Mouse (Mus musculus): ENCODE results near the gene Fut9. TPM values are rescaled to one million over a fixed set of nuclear protein-coding genes. Genes with fewer than 3 reads are reported as not detected.
A peak's percentile ranks its signal among the peaks of the same experiment; 100 is the strongest.

Gene Fut9
- polyA plus RNA-seq, 1 experiment from 2014 or later: 8.9 TPM

DNA sequence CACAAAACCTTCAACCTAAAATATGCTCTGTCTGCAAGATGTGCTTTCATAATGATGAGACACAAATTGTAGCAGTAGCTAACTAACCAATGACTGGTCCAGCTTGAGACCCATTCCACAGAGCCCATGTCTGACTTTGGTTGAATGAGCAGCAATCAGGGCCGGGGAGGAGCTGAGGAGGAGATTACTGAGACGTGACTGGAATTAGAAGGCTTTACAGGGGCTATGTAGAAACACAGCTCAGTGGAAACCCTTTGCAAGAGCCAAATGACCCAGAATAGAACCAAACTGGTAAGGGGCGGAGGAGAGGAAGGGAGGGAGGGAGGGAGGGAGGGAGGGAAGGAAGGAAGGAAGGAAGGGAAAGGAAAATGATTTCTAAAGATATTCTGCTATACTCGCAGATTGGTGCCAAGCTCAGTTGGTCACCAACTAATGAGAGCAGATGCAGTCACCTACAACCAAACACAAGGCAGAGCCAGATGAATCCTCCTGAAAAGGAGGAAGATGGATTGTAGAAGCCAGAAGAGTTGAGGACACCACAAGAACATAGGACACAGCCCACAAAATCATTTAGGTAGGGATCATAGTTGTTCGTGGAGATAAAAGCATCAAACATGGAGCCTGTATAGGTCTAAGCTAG lies 42.0 kb downstream of the Fut9 start:
- Histone ChIP-seq H3K4me3 (replicated peaks) (no peak overlapping the region), H3K27me3 (no peaks in the 10 kb centered on the region)
- 67% methylated on average over 4 of the region's 5 CpGs for WGBS

DNA sequence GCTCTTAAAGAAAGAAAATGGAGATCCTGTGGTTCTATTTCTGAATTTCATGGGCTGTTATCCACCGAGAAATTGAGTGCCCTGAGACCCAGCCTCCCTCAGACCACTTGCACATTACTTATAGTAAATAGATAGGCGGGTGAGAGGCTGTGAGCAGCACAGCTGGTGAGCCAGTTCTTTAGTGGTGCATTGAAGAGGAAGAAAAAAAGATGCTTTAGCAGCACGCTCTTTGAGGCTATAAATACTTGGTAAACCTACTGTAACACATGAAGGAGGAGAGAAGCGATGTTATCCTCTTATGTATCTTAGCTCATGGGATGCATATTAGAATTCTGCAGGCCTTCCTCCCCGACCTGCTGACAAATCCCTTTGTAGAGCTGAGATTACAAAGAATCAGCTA lies 58.5 kb downstream of the Fut9 start:
- no peaks in the 10 kb centered on the region for H3K9me3 ChIP-seq (replicated peaks)
- H3K4me2 ChIP-seq: no peak overlapping the region
- H3K4me3 ChIP-seq (replicated peaks): no peak overlapping the region
- no peaks in the 10 kb centered on the region for H3K4me1 ChIP-seq
- no peak overlapping the region for H3K27ac ChIP-seq
- H3K9ac ChIP-seq: no peak overlapping the region
- H3K36me3 ChIP-seq: no peaks in the 10 kb centered on the region
- ATAC-seq (replicated peaks; ENCODE audit: low FRiP score): no peak
- 79% methylated on average over 5 of the region's 5 CpGs for WGBS
- no peaks in the 10 kb centered on the region for H3K27me3 ChIP-seq

More for the DNA sequence above, 42.0 kb downstream of the Fut9 start:
- Histone ChIP-seq H3K9ac (no peak overlapping the region), H3K36me3 (no peaks in the 10 kb centered on the region), H3K4me1 (no peaks in the 10 kb centered on the region), H3K9me3 (replicated peaks) (no peaks in the 10 kb centered on the region), H3K27ac (no peak overlapping the region), H3K4me2 (no peak overlapping the region)
- no peak for ATAC-seq (replicated peaks; ENCODE audit: low FRiP score)

GRCm38 (mm10) chr4:25738782-25739181 lies 61.3 kb downstream of the Fut9 start:
- H3K9me3 ChIP-seq (replicated peaks): no peaks in the 10 kb centered on the region
- no peaks in the 10 kb centered on the region for H3K36me3 ChIP-seq
- no peak overlapping the region for H3K9ac ChIP-seq
- no peak overlapping the region for H3K4me2 ChIP-seq
- no peak overlapping the region for H3K4me3 ChIP-seq (replicated peaks)
- 79% methylated on average over 4 of the region's 4 CpGs for WGBS
- H3K27ac ChIP-seq: no peak overlapping the region
- no peaks in the 10 kb centered on the region for H3K4me1 ChIP-seq
- H3K27me3 ChIP-seq: no peaks in the 10 kb centered on the region
- no peak for ATAC-seq (replicated peaks; ENCODE audit: low FRiP score)

DNA sequence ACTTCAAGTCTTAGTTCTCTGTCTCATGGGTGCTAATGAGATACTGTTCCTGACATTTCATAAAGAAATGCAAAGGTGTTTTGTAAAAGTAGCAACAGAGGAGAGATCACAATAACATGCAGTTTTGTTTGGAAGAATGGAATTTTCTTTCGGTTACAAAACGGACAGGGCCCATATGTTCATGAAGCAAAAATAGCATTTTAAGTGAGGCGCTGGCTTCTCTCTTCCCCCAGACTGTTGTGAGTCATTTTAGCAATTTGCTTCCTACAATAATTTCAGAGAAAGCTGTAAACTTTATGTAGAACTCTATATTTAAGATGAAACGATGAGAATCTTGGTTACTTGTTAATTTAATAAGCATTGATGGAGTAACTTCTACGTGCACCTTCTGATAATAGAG lies 78.5 kb downstream of the Fut9 start:
- no peaks in the 10 kb centered on the region for H3K27me3 ChIP-seq
- H3K9ac ChIP-seq: no peak overlapping the region
- no peak overlapping the region for H3K4me2 ChIP-seq
- no peaks in the 10 kb centered on the region for H3K36me3 ChIP-seq
- 87% methylated on average over 5 of the region's 5 CpGs for WGBS
- no peaks in the 10 kb centered on the region for H3K9me3 ChIP-seq (replicated peaks)
- no peaks in the 10 kb centered on the region for H3K4me1 ChIP-seq
- no peak overlapping the region for H3K4me3 ChIP-seq (replicated peaks)
- ATAC-seq (replicated peaks; ENCODE audit: low FRiP score): no peak
- H3K27ac ChIP-seq: no peak overlapping the region

DNA sequence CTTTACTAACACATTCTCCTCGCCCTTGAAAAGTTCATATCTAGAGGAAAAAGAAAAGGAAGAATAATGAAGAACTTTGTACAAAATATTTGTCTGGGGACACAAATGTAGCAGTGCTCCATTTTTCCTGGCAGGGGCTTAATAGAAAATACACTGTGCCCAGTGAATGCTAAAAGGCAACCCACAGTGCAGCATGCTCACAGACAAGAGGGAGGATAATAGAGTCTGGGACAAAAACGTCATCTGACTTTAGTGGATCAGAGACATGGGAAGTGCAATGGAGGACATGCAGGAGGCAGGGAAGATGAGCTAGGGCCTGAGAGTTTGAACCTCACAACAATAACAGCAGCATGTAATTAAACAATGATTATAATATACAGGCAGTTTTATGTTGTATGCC lies 86.1 kb downstream of the Fut9 start:
- Histone ChIP-seq H3K4me2 (no peak overlapping the region), H3K27ac (no peak overlapping the region), H3K4me3 (replicated peaks) (no peak overlapping the region), H3K9me3 (replicated peaks) (no peaks in the 10 kb centered on the region), H3K27me3 (no peaks in the 10 kb centered on the region), H3K4me1 (no peaks in the 10 kb centered on the region), H3K36me3 (no peaks in the 10 kb centered on the region), H3K9ac (no peak overlapping the region)
- 75% methylated on average over 2 of the region's 2 CpGs for WGBS
- ATAC-seq (replicated peaks; ENCODE audit: low FRiP score): no peak

- H3K9ac ChIP-seq: no peak overlapping the region
- no peak overlapping the region for H3K27ac ChIP-seq
- no peaks in the 10 kb centered on the region for H3K27me3 ChIP-seq
- 85% methylated on average over 3 of the region's 3 CpGs for WGBS
- ATAC-seq (replicated peaks; ENCODE audit: low FRiP score): no peak
- no peaks in the 10 kb centered on the region for H3K36me3 ChIP-seq
- H3K9me3 ChIP-seq (replicated peaks): no peaks in the 10 kb centered on the region
- no peak overlapping the region for H3K4me2 ChIP-seq
- no peak overlapping the region for H3K4me3 ChIP-seq (replicated peaks)
- no peaks in the 10 kb centered on the region for H3K4me1 ChIP-seq
Observed at GRCm38 (mm10) chr4:25684976-25685375, 115.1 kb downstream of the Fut9 start.

DNA sequence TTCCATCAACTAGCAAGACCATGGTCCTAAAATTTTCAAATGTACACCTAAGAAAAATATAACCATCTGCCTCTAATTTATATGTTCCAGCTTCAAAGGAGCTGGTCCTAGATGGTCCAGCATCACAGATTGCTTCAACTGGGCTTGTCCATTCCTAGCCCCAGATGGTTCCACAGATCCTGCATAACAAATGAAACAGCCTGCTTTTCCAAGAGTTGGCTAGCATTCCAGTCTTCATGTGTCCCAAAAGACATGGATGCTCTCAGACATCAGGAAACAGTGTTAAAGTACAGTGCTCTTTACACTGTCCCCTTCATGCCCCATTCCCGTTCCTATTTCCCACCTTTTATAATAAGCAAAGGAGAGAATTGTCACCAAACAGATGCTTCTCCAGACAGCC lies 135.8 kb downstream of the Fut9 start:
- Histone ChIP-seq H3K4me2 (no peak overlapping the region), H3K9me3 (replicated peaks) (no peaks in the 10 kb centered on the region), H3K36me3 (no peaks in the 10 kb centered on the region), H3K27ac (no peak overlapping the region), H3K27me3 (no peaks in the 10 kb centered on the region), H3K4me1 (no peaks in the 10 kb centered on the region), H3K4me3 (replicated peaks) (no peak overlapping the region), H3K9ac (no peak overlapping the region)
- ATAC-seq (replicated peaks; ENCODE audit: low FRiP score): no peak
- WGBS: 87% methylated on average over 1 of the region's 1 CpGs

GRCm38 (mm10) chr4:25661204-25661727 lies 138.8 kb downstream of the Fut9 start:
- Histone ChIP-seq H3K9ac (no peak overlapping the region), H3K9me3 (replicated peaks) (no peaks in the 10 kb centered on the region), H3K4me2 (no peak overlapping the region), H3K4me1 (no peaks in the 10 kb centered on the region), H3K4me3 (replicated peaks) (no peak overlapping the region), H3K36me3 (no peaks in the 10 kb centered on the region), H3K27ac (no peak overlapping the region), H3K27me3 (no peaks in the 10 kb centered on the region)
- ATAC-seq (replicated peaks; ENCODE audit: low FRiP score): peak; percentile 71; the same call in 1 of the 2 replicates
- WGBS: 38% methylated on average over 3 of the region's 3 CpGs

DNA sequence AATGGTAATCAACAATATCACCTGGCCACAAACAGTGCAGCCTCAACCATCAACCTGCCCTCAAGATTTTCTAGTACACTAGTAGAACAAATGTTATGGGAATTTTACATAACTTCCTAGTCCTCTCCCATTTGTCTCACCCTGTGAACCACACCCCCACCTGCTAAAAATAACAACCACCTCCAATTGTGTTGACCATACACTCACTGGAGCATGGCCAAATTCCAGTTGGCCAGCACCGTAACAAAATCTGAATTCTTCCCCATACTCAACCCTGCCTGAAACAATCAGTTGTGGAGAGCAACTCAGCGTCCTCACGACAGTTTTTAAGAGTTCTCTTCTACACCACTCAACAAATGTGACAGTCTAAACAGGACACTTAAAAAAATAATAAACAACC lies 141.3 kb downstream of the Fut9 start:
- no peaks in the 10 kb centered on the region for H3K9me3 ChIP-seq (replicated peaks)
- H3K9ac ChIP-seq: no peak overlapping the region
- no peak overlapping the region for H3K4me3 ChIP-seq (replicated peaks)
- no peak overlapping the region for H3K4me2 ChIP-seq
- H3K27ac ChIP-seq: no peak overlapping the region
- no peaks in the 10 kb centered on the region for H3K36me3 ChIP-seq
- 65% methylated on average over 3 of the region's 3 CpGs for WGBS
- H3K4me1 ChIP-seq: no peaks in the 10 kb centered on the region
- H3K27me3 ChIP-seq: no peaks in the 10 kb centered on the region
- ATAC-seq (replicated peaks; ENCODE audit: low FRiP score): no peak

GRCm38 (mm10) chr4:25651902-25652301 lies 148.1 kb downstream of the Fut9 start:
- H3K4me1 ChIP-seq: no peaks in the 10 kb centered on the region
- no peak for ATAC-seq (replicated peaks; ENCODE audit: low FRiP score)
- WGBS: 81% methylated on average over 3 of the region's 3 CpGs
- no peaks in the 10 kb centered on the region for H3K36me3 ChIP-seq
- no peak overlapping the region for H3K4me3 ChIP-seq (replicated peaks)
- no peaks in the 10 kb centered on the region for H3K9me3 ChIP-seq (replicated peaks)
- H3K27ac ChIP-seq: no peak overlapping the region
- no peak overlapping the region for H3K4me2 ChIP-seq
- H3K9ac ChIP-seq: no peak overlapping the region
- H3K27me3 ChIP-seq: no peaks in the 10 kb centered on the region

GRCm38 (mm10) chr4:25648107-25648506 lies 151.9 kb downstream of the Fut9 start:
- peak; percentile 54; the same call in 1 of the 2 replicates for ATAC-seq (replicated peaks; ENCODE audit: low FRiP score)
- no peak overlapping the region for H3K4me2 ChIP-seq
- no peak overlapping the region for H3K9ac ChIP-seq
- WGBS: 71% methylated on average over 2 of the region's 2 CpGs
- no peaks in the 10 kb centered on the region for H3K4me1 ChIP-seq
- no peaks in the 10 kb centered on the region for H3K27me3 ChIP-seq
- no peak overlapping the region for H3K4me3 ChIP-seq (replicated peaks)
- H3K9me3 ChIP-seq (replicated peaks): no peaks in the 10 kb centered on the region
- no peak overlapping the region for H3K27ac ChIP-seq
- no peaks in the 10 kb centered on the region for H3K36me3 ChIP-seq

DNA sequence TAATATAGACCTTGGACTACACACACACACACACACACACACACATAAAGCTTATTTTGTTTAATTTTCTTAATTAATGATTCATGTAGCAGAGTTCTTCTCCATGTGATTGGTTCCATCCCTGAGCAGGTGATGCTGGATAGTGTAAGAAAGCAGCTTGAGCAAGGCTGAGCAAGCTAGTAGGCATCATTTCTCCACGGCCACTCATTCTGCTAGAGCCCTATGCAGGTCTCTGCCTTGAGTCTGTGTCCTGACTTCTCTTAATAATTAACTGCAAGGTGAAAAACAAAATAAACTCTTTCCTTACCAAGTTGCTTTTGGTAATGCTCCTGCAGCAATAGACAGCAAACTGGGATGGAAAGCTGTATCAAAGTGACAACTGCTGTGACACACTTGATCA lies 152.5 kb downstream of the Fut9 start:
- peak; percentile 79 for ATAC-seq (replicated peaks; ENCODE audit: low FRiP score)
- Histone ChIP-seq H3K27me3 (no peaks in the 10 kb centered on the region), H3K36me3 (no peaks in the 10 kb centered on the region), H3K9me3 (replicated peaks) (no peaks in the 10 kb centered on the region), H3K27ac (no peak overlapping the region), H3K9ac (no peak overlapping the region), H3K4me1 (no peaks in the 10 kb centered on the region), H3K4me2 (no peak overlapping the region), H3K4me3 (replicated peaks) (no peak overlapping the region)
- 77% methylated on average over 1 of the region's 1 CpGs for WGBS

DNA sequence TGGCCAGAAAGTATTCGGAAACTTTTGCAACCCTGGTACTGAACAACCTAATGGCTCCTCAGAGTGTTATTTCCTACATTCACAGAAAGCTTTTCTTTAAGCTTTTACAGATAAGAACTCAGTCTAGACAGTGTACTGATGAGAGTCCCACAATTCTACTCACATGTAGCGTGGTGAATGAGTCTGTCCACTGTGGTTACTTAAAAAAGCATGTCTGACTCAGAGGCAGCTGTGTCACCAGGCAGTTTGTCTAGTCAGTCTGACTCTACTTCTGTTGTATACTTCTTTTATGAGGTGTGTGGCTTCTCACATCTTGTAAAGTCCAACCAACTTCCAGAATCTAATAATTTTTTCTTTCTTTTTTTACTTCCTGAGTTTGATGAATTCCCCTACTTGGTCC lies 154.5 kb downstream of the Fut9 start:
- H3K9me3 ChIP-seq (replicated peaks): no peaks in the 10 kb centered on the region
- ATAC-seq (replicated peaks; ENCODE audit: low FRiP score): no peak
- H3K9ac ChIP-seq: no peak overlapping the region
- WGBS: 84% methylated on average over 2 of the region's 2 CpGs
- H3K4me1 ChIP-seq: no peaks in the 10 kb centered on the region
- no peak overlapping the region for H3K4me3 ChIP-seq (replicated peaks)
- no peaks in the 10 kb centered on the region for H3K36me3 ChIP-seq
- no peaks in the 10 kb centered on the region for H3K27me3 ChIP-seq
- no peak overlapping the region for H3K27ac ChIP-seq
- H3K4me2 ChIP-seq: no peak overlapping the region
